Mouse (Mus musculus): Measurements from ENCODE around the gene Nat8f6. TPM values are rescaled to one million over a fixed set of nuclear protein-coding genes. Genes with fewer than 3 reads are reported as not detected.
"Not testable (repeated sequence)": the region's sequence is repeated elsewhere in the genome, so short reads cannot be mapped to it uniquely, and the experiment has no call there.

The Nat8f6 gene
- polyA plus RNA-seq, 1 experiment from 2014 or later = not detected

- Histone ChIP-seq H3K4me1 (ENCODE audit: control insufficient read depth, insufficient read depth, low read length) (no peaks in the 10 kb centered on the region), H3K9ac (ENCODE audit: low read length) (no peak overlapping the region), H3K27ac (ENCODE audit: low read length) (no peak overlapping the region), H3K4me3 (replicated peaks; ENCODE audit: low read length) (no peak overlapping the region), H3K36me3 (ENCODE audit: control insufficient read depth, insufficient read depth, low read length) (no peaks in the 10 kb centered on the region), H3K4me2 (ENCODE audit: low read depth, low read length) (no peak overlapping the region), H3K9me3 (replicated peaks; ENCODE audit: control insufficient read depth, low read length) (no peaks in the 10 kb centered on the region), H3K27me3 (ENCODE audit: control insufficient read depth, insufficient read depth, low read length) (no peaks in the 10 kb centered on the region)
- ATAC-seq (ENCODE audit: insufficient read depth, low FRiP score) = no peak
- 77% methylated on average over 3 of the region's 3 CpGs for WGBS
These were observed 40.5 kb upstream of the Nat8f6 start for GRCm38 (mm10) chr6:85861247-85861646.

- Histone ChIP-seq H3K4me1 (ENCODE audit: control insufficient read depth, insufficient read depth, low read length) (no peaks in the 10 kb centered on the region), H3K4me2 (ENCODE audit: low read depth, low read length) (no peak overlapping the region), H3K27ac (ENCODE audit: low read length) (no peak overlapping the region), H3K27me3 (ENCODE audit: control insufficient read depth, insufficient read depth, low read length) (no peaks in the 10 kb centered on the region), H3K9me3 (replicated peaks; ENCODE audit: control insufficient read depth, low read length) (no peaks in the 10 kb centered on the region), H3K9ac (ENCODE audit: low read length) (no peak overlapping the region), H3K36me3 (ENCODE audit: control insufficient read depth, insufficient read depth, low read length) (no peaks in the 10 kb centered on the region), H3K4me3 (replicated peaks; ENCODE audit: low read length) (no peak overlapping the region)
- no peak for ATAC-seq (ENCODE audit: insufficient read depth, low FRiP score)
- 77% methylated on average over 1 of the region's 1 CpGs for WGBS
These were observed 35.5 kb upstream of the Nat8f6 start for GRCm38 (mm10) chr6:85856194-85856678.

GRCm38 (mm10) chr6:85853481-85853880, 32.7 kb upstream of the Nat8f6 start:
- Histone ChIP-seq H3K4me3 (replicated peaks; ENCODE audit: low read length) (no peak overlapping the region), H3K27me3 (ENCODE audit: control insufficient read depth, insufficient read depth, low read length) (no peaks in the 10 kb centered on the region), H3K4me1 (ENCODE audit: control insufficient read depth, insufficient read depth, low read length) (no peaks in the 10 kb centered on the region), H3K9me3 (replicated peaks; ENCODE audit: control insufficient read depth, low read length) (no peaks in the 10 kb centered on the region), H3K27ac (ENCODE audit: low read length) (no peak overlapping the region), H3K4me2 (ENCODE audit: low read depth, low read length) (no peak overlapping the region), H3K9ac (ENCODE audit: low read length) (no peak overlapping the region), H3K36me3 (ENCODE audit: control insufficient read depth, insufficient read depth, low read length) (no peaks in the 10 kb centered on the region)
- WGBS = 70% methylated on average over 3 of the region's 3 CpGs
- no peak for ATAC-seq (ENCODE audit: insufficient read depth, low FRiP score)

GRCm38 (mm10) chr6:85851062-85851773, 30.5 kb upstream of the Nat8f6 start:
- no peak overlapping the region for H3K27ac ChIP-seq (ENCODE audit: low read length)
- no peak for ATAC-seq (ENCODE audit: insufficient read depth, low FRiP score)
- WGBS = 82% methylated on average over 7 of the region's 7 CpGs
- H3K4me1 ChIP-seq (ENCODE audit: control insufficient read depth, insufficient read depth, low read length) = no peaks in the 10 kb centered on the region
- no peaks in the 10 kb centered on the region for H3K27me3 ChIP-seq (ENCODE audit: control insufficient read depth, insufficient read depth, low read length)
- H3K9ac ChIP-seq (ENCODE audit: low read length) = no peak overlapping the region
- no peaks in the 10 kb centered on the region for H3K9me3 ChIP-seq (replicated peaks; ENCODE audit: control insufficient read depth, low read length)
- no peak overlapping the region for H3K4me2 ChIP-seq (ENCODE audit: low read depth, low read length)
- no peaks in the 10 kb centered on the region for H3K36me3 ChIP-seq (ENCODE audit: control insufficient read depth, insufficient read depth, low read length)
- H3K4me3 ChIP-seq (replicated peaks; ENCODE audit: low read length) = no peak overlapping the region

DNA sequence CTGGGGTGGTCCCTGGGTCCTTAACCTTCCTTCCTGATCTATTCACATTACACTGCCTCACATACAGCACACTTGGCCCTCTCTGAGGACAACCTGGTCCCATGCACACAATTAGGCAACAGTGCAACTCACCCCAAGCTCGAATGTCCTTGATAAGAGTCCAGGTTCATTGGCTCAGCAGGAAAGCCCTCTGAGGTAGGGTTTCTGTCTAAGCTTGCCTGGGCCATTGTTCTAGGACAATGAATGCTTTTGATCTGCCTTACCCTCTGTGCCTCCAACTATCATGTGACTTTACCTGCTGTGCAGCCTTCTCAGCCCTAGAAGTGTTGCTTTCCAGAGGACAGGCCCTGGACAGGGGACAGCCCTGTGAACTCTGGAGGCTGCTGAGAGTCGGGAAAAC, 28.5 kb upstream of the Nat8f6 start:
- WGBS = 32% methylated on average over 2 of the region's 2 CpGs

GRCm38 (mm10) chr6:85848140-85848539, 27.4 kb upstream of the Nat8f6 start:
- H3K4me2 ChIP-seq (ENCODE audit: low read depth, low read length) = no peak overlapping the region
- H3K4me3 ChIP-seq (replicated peaks; ENCODE audit: low read length) = no peak overlapping the region
- H3K9me3 ChIP-seq (replicated peaks; ENCODE audit: control insufficient read depth, low read length) = no peaks in the 10 kb centered on the region
- 88% methylated on average over 4 of the region's 4 CpGs for WGBS
- H3K27ac ChIP-seq (ENCODE audit: low read length) = no peak overlapping the region
- no peaks in the 10 kb centered on the region for H3K4me1 ChIP-seq (ENCODE audit: control insufficient read depth, insufficient read depth, low read length)
- H3K27me3 ChIP-seq (ENCODE audit: control insufficient read depth, insufficient read depth, low read length) = no peaks in the 10 kb centered on the region
- no peak overlapping the region for H3K9ac ChIP-seq (ENCODE audit: low read length)
- no peaks in the 10 kb centered on the region for H3K36me3 ChIP-seq (ENCODE audit: control insufficient read depth, insufficient read depth, low read length)
- no peak for ATAC-seq (ENCODE audit: insufficient read depth, low FRiP score)

More for the DNA sequence above, 28.5 kb upstream of the Nat8f6 start:
- Histone ChIP-seq H3K4me1 (ENCODE audit: control insufficient read depth, insufficient read depth, low read length) (no peaks in the 10 kb centered on the region), H3K9me3 (replicated peaks; ENCODE audit: control insufficient read depth, low read length) (no peaks in the 10 kb centered on the region), H3K4me2 (ENCODE audit: low read depth, low read length) (no peak overlapping the region), H3K27ac (ENCODE audit: low read length) (no peak overlapping the region), H3K4me3 (replicated peaks; ENCODE audit: low read length) (no peak overlapping the region), H3K9ac (ENCODE audit: low read length) (no peak overlapping the region), H3K27me3 (ENCODE audit: control insufficient read depth, insufficient read depth, low read length) (no peaks in the 10 kb centered on the region), H3K36me3 (ENCODE audit: control insufficient read depth, insufficient read depth, low read length) (no peaks in the 10 kb centered on the region)
- ATAC-seq (ENCODE audit: insufficient read depth, low FRiP score) = no peak

DNA sequence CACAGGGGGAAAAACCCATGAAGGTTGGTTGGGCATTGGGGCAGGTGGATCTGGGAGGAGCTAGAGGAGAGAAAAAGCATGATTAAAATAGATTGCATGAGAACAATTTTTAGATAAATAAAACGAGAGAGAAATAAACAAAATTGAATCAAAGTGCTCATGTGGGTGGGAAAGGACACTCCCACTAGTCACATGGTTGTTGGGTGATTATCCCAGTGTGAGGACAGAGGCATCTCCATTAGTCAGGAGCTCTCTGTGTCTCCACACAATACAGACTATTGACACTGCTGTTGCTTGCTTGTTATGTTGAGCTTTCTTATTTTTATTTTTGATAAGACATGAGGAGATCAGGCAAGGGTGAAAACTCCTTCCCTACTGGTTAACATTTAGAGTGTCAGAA, 26.2 kb upstream of the Nat8f6 start:
- H3K27me3 ChIP-seq (ENCODE audit: control insufficient read depth, insufficient read depth, low read length) = no peaks in the 10 kb centered on the region
- no peaks in the 10 kb centered on the region for H3K4me1 ChIP-seq (ENCODE audit: control insufficient read depth, insufficient read depth, low read length)
- H3K4me2 ChIP-seq (ENCODE audit: low read depth, low read length) = no peak overlapping the region
- no peak for ATAC-seq (ENCODE audit: insufficient read depth, low FRiP score)
- H3K27ac ChIP-seq (ENCODE audit: low read length) = no peak overlapping the region
- WGBS = 26% methylated on average over 1 of the region's 1 CpGs
- no peak overlapping the region for H3K9ac ChIP-seq (ENCODE audit: low read length)
- H3K4me3 ChIP-seq (replicated peaks; ENCODE audit: low read length) = no peak overlapping the region
- no peaks in the 10 kb centered on the region for H3K36me3 ChIP-seq (ENCODE audit: control insufficient read depth, insufficient read depth, low read length)
- no peaks in the 10 kb centered on the region for H3K9me3 ChIP-seq (replicated peaks; ENCODE audit: control insufficient read depth, low read length)

- H3K4me2 ChIP-seq (ENCODE audit: low read depth, low read length); H3K36me3 ChIP-seq (ENCODE audit: control insufficient read depth, insufficient read depth, low read length); ATAC-seq (ENCODE audit: insufficient read depth, low FRiP score); H3K4me1 ChIP-seq (ENCODE audit: control insufficient read depth, insufficient read depth, low read length); H3K9ac ChIP-seq (ENCODE audit: low read length); H3K4me3 ChIP-seq (replicated peaks; ENCODE audit: low read length); H3K9me3 ChIP-seq (replicated peaks; ENCODE audit: control insufficient read depth, low read length); H3K27ac ChIP-seq (ENCODE audit: low read length); H3K27me3 ChIP-seq (ENCODE audit: control insufficient read depth, insufficient read depth, low read length): not testable (repeated sequence)
- WGBS = 68% methylated on average over 25 of the region's 25 CpGs
These were observed 23.1 kb upstream of the Nat8f6 start for GRCm38 (mm10) chr6:85843677-85844458.

GRCm38 (mm10) chr6:85839982-85840381, 19.2 kb upstream of the Nat8f6 start:
- Histone ChIP-seq H3K9me3 (replicated peaks; ENCODE audit: control insufficient read depth, low read length) (no peaks in the 10 kb centered on the region), H3K27me3 (ENCODE audit: control insufficient read depth, insufficient read depth, low read length) (no peaks in the 10 kb centered on the region), H3K27ac (ENCODE audit: low read length) (no peak overlapping the region), H3K4me3 (replicated peaks; ENCODE audit: low read length) (no peak overlapping the region), H3K9ac (ENCODE audit: low read length) (no peak overlapping the region), H3K4me1 (ENCODE audit: control insufficient read depth, insufficient read depth, low read length) (no peaks in the 10 kb centered on the region), H3K36me3 (ENCODE audit: control insufficient read depth, insufficient read depth, low read length) (no peaks in the 10 kb centered on the region), H3K4me2 (ENCODE audit: low read depth, low read length) (no peak overlapping the region)
- ATAC-seq (ENCODE audit: insufficient read depth, low FRiP score) = no peak
- 46% methylated on average over 4 of the region's 4 CpGs for WGBS

All from stomach, embryonic 16.5 days (tissue).